Mouse (Mus musculus) c-Kit-positive CD71-negative TER-119-negative erythroid progenitor cells, embryonic 14.5 days (primary cell): ENCODE measurements at regions not wholly inside any gene's neighbourhood (a gene's known extent, or its start where the extent isn't known, plus 50 kb on each side); places are given as distances from the start of the nearest gene placed in this dataset.
A peak's percentile ranks its signal among the peaks of the same experiment; 100 is the strongest.
"Not testable (repeated sequence)": the region's sequence is repeated elsewhere in the genome, so short reads cannot be mapped to it uniquely, and the experiment has no call there.

Experiments used
- DNase-seq: peaks from one replicate; pipeline ENCODE4 v3.0.0-alpha.2; 2013; ENCODE audit warnings: low read depth

DNA sequence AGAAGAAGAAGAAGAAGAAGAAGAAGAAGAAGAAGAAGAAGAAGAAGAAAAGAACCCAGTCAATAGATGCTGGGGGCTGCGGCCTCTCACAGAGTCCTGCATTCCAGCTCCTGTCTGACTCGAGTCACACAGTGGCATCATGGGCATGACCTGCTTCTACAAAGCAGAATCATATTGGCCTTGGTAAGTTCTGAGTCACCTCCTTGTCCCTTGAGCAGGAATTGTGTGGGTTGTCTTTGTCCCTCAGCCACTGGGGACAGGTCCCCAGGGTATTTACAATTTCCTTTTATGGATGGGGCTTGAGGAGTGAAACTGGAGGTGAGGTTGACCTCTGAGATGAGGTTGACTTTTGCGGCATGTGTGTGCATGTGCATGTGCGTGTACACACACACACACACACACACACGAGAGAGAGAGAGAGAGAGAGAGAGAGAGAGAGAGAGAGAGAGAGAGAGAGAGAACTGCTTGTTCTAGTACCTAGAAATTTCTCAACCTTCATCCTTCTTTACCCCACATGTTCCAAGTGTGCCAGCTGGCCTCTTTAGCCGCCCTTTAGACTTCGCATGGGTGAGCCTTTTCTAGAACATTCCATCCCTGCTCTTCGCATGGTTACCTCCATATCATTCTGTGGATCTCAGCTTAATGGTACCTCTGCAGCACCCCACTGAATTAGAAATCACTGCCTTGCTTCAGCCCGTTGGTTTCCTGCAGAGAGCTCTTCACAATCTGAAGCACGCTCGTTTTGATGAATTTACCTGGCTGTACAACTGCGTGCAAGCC lies 283.2 kb downstream of the 4933412E24Rik start:
- DNase-seq = no peak

DNA sequence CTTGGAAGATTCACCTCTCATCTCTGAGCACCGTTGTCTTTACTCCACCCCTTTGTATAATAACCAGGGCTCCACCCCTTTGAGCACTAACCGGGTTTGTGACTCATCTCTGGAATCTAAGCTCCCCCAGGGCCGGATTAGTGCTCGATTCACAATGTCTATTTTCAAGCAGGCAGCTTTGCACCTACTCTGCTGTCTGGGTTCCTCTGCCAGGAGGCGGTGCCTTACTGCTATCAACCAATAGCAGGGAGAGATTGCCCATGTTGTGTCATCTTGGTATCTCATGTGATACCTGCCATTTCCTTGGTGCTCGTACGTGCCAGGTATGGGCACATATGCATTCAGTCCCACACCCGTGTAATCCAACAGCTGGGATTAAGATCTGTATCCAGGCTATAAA lies 285.3 kb downstream of the 4933412E24Rik start:
- no peak for DNase-seq

DNA sequence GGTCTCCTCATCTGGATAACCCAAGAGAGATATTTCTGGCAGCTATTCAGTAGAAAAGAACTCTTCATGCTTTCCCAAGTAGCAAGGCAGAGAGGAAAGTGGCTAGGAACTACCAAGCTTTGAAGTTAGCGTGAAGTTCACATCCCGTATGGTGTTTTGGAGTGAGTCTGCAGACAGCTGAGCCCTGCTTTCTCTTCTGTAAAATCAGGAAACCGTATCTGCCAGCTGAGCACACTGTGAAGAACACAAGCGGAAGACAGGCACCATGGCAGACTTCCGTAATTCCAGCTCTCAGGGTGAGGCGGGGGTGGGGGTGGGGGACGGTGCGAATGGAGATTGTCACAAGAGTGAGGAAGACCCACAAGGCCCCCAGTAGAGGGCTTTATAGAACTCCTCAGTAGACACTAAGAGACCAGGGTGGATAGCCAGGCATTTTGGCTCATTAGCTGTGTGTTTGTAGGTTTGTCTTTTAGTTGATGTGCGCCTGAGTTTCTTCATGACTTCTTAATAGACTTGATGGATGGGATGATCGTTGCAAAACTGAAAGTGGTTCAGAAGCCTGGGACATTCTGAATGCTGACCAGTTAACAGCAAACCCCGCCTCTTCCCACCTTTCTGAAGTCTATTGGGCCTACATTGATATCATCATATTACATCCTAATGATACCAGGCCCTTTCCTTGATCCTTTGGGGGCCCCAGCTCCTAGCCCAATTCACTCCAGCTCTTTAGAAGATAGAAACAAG lies 287.4 kb downstream of the 4933412E24Rik start:
- DNase-seq = no peak

DNA sequence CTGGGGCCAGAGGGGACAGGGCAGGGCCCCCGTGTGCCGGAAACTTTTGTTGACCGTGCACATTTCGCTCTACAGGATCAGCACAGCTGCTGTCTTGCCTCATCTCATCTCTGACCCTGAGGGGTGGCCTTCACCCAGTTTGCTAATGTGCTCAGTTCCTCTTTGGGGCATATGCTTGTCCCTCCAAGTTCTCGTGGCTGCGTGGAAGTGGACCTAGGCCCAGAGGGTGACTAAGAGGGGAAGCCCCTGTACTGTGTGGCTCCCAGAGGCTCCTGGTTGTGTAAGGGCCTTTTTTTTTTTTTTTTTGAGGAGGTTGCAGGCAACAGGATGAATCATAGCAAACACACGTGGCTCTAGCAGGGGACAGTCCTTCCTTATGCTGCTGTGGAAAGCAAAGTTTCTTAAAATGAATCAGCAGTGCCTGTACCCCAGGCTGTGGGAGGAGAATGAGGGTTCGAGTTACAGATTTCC lies 288.2 kb downstream of the 4933412E24Rik start:
- peak; percentile 65 for DNase-seq

DNA sequence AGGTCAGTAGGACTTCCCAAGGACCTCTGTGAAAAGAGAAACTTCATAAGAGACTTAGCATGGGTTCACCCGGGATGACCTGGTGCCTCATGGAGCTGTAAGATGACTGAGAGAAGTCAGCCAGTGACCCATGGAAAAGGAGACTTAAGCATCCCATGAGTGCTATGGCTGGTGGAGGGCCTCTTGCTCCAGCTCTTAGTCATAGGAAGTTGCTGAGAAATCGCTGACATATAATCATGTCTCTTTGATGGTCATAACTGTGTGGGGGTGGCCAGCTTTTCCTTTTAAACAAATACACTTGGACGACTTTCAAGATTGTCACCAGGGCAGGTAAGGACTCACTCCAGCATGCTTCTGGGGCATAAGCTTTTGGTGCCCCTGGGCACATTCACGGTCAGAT lies 290.5 kb downstream of the 4933412E24Rik start:
- DNase-seq = no peak

DNA sequence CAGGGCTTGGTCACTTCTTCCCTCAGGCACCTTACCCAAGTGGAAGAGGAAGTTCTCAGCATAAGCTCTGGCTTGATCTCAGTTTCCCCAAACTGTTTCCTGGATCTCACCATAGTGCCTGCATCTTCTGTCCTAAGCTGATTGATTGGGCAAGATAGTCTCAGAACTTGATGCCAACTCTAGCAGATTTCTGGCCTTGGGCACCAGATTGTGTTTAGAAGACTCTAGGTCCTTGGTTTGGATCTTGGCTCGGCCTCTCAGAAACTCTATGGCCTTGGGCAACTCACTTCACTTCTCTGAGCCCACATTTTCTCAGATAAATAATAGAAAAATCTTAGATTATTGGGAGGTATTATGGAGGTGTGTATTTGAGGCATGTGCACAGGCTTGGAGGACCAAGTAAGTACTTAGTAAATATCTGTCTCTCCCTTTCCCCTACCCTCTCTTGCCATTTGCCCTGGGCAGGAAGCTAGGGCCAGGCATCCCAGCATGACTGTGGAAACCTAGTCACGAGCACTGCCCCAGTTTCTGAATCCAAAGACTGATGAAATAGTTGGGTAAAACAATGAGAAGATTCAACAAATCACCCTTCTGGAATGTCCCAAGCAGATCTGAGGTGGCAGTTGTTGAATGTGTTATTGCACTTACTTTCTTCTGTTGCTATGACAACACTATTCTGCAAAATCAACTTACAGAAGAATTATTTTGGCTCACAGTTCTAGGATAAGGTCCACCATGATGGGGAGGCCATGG lies 293.6 kb downstream of the 4933412E24Rik start:
- no peak for DNase-seq

DNA sequence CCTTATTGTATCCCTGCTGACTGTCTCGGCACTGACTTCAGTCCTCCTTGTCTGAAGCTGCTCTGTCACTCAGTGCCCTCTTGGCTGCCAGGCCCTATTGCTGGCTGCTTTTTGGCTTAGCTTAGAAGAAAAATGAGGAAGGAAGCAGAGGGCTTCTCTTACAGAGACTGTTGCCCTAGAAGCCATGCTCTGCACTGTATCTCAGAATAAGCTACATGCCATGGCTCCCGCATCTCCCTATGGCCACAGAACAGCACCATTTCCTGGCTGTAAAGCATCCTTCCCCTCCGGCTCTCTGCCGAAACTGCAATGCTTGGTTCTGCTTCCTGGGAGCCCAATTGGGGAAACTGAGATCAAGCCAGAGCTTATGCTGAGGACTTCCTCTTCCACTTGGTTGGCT lies 295.0 kb downstream of the 4933412E24Rik start:
- no peak for DNase-seq

DNA sequence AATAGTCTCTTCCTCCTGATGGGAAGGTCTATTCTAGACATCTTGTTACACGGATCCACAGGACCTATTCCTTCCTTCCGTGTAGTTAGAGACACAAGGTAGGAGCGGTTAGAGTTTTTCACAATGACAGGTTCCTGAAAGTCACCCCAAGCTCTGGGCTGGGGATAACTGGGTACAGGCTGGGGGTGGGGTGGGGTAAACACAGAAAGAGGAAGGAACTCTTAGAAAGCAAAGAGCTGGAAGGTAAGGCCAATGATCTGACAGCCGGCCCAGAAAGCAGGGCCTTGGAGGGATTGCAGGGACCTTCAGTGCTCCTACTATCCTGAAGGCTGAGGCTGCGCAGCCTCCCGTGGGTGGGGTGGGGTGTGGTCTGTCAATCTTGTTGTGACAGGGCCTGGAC lies 295.4 kb downstream of the 4933412E24Rik start:
- DNase-seq = no peak

DNA sequence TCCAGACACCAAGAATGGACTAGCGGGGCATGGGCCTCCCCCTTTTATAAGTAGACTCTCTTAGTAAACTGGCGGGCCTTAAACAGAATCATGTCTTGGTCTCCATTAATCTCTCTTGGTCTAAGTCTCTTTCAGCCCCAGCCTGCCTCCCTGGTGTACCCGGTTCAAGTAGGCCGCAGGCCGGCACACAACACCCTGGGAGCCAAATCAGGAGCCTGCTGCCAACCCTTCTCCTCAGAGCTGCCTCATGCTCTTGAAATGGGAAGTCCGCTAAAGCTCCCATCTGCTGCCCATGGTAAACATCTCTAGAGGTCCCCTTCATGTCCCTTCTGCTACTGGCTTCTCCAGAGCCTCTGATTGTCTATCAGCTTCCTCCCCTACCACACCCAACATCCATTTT lies 296.3 kb downstream of the 4933412E24Rik start:
- DNase-seq = no peak

DNA sequence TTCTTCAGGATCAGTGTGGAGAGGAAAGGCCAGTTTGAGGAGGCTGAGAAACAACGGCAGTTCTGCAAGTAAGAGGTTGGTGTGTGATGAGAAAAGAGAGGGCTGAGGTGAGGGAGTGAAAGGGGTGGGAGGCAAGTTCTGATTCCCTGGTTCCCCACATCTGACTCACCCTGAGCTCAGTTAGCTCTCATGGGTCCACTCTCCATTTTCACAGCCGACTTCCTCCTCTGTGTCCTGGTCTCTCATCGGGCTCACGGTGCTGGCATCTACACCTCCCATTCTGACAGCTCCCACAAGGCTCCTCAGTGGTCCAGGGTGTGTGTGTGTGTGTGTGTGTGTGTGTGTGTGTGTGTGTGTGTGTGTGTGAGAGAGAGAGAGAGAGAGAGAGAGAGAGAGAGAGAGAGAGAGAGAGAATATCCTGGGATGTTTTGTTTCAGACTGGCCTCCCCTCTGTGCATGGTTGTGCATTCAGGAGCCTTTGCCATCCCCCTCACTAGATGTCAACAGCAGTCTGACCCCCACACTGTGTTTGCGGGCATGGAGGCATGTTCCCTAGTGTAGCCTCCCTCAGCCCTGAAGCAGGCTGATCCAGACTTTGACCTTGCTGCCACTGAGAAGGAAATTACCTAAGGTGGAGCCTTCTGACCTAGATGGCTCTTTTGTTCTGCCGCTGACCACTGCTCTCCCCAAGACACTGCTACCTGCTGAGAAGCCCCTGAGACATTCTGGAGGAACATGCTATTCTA lies 296.9 kb downstream of the 4933412E24Rik start:
- DNase-seq = not testable (repeated sequence)

DNA sequence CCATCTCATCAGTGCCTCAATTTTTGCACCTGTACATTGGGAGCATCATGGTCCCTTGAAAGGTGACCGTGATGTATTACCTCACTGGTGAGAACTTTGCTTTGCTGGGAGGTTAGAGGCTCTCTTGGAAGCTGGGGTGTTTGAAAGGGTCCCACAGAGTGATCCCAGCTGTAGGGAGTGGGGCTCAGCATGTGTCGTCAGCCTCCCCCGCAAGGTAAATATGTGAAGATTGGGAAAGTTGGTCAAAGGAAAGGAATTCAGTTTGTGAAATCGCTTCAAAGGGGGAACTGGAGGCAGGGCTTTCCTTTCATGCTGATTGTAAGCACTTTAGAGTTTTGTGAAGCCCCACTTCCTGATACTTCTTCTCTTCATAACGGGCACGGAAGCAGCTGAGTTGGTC lies 299.5 kb downstream of the 4933412E24Rik start:
- no peak for DNase-seq

DNA sequence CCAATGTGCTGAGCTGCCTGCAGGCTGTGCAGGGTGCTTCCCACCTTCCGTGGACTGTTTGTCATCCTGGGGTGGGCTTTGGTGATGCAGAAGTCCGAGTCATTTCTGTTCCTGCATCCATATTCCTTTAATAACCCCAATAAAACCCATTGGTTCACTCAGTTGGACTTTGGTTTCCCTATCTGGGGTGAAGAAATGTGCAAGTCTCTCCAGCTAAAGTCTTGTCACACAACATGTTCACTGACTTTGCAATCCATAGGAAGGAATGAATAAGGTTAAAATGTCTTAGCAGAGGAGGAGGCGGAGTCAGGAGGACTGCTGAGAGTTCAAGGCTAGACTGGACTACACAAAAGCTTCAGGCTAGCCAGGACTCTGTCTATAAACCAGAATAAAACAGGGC lies 300.5 kb downstream of the 4933412E24Rik start:
- DNase-seq = no peak

DNA sequence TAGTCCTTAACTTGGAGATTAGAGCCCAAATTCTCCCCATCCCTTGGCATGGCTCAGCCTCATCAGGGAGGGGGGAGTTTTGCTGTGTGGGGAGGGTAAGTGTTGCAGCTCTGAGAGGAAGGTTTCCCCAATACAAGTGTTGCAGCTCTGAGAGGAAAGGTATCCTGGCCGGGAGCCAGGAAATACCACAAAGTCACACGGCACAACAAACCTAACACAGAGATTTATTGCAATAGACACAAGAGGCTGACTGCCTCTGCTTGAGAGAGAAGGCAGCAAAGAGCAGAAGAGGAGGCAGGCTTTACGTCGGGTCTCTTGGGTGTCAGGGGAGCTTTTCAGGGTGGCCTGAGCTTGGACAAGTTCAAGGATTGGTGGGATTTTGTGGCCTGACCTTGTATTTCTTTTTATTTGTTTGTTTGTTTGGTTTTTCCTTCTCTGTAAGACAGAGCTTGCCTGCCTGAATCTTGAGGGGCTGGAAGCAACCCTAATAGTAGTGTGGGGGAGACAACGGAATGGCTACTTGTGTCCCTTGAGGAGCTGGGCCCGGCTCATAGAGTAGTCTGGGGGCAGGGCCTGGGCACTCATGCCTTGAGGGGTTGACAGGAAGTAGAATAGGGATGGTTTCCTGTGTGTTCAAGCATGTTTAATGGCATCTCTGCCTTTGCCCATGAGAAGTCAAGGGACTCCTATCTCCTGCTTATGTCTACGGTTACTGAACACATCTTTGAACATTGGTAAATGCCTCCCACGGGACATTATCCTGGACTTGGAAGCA lies 302.3 kb downstream of the 4933412E24Rik start:
- no peak for DNase-seq

DNA sequence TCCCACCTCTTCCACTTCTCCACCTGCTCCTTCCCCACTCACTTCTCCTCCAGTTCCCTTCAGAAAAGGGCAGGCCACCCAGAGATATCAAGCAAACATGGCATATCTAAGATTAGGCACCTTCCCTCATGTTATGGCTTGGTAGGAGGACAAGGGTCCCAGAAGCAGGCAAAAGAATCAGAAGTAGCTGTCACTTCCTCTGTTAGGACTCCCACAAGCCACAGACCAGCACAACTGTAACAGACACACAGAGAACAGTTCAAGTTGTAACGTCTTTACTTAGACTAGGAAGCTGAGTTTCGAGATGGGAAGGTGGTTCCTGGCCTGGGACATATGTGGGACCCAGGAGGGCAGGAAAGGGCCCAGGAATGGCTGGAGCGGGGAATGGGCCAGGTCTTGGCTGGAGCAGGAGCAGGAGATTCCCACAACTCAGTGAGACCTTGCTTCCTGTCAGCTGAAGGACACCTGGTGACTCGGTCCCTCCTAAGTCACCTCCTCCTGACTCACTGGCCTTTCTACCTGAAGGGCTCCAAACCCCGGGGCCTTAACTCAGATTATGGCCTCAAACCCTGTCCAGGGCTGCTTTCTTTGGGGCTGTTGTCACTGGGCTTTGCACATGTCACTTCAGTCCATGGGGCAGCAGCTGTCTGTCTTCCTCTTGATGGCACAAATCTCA lies 304.2 kb downstream of the 4933412E24Rik start:
- no peak for DNase-seq

DNA sequence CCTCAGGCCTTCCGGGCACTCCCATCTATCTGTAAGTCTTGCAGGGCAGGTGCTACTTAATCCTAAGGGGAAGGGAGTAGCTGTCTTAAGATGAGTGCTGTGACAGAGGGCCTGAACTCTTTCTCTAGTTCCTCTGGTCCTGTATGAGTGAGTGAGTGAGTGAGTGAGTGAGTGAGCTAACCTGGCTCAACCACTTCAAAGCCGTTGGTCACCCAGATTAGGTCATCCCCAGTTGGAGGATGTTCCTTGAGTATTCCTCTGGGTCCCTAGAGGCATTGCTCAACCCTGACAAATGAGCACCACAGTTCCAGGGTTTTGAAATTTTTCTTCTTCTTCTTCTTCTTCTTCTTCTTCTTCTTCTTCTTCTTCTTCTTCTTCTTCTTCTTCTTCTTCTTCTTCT lies 306.5 kb downstream of the 4933412E24Rik start:
- no peak for DNase-seq

DNA sequence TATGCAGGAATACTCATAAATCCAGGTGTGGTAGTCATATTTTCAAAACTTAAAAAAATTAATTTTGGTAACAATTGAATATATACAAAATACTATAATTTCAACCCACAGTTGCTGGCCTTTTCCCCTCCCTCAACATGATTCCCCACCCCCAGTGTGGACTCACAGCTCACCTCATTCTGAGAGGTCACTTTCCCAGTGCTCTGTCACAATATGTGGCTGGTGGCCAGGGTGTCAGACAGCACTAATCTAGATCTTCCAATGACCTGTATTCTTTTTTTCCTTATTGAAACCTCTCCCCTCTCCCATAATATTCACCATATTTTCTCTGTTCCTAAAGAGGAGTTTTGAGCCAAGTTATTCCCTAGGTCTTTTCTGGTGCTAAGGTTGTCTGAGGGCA lies 308.0 kb downstream of the 4933412E24Rik start:
- DNase-seq = no peak

DNA sequence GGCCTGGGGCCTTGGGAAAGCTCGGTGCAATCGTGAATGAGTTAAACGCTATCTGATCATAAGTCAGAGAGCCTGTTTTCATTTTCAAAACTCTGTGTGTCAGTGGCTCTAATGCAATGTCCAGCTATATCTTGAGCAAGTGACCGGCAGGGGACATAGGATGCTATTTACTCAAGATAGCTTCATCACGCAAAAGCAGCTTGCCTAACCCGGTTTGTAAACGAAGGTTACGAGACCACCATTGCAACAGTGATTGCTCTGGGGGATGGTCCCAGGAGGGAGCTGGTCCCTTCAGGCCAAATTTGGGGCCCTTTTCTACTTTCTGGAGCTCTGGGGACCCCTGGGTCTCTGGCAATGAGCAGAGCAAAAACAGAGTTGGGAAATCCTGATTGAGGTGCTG lies 309.3 kb downstream of the 4933412E24Rik start:
- DNase-seq = no peak
